Mouse (Mus musculus) neural tube, embryonic 12.5 days (tissue): ENCODE data around the gene Hcrtr2. TPM values are rescaled to one million over a fixed set of nuclear protein-coding genes. Genes with fewer than 3 reads are reported as not detected.

Source experiments
- ATAC-seq: fragments of 200-750 bp; cut with Nextera tagmentation; 2 replicates; pipeline ENCODE4 v1.8.0; 2017; ENCODE audit warnings: low read depth, mild to moderate bottlenecking, moderate TSS enrichment, moderate library complexity; ENCODE audit not compliant: low FRiP score
- H3K27ac ChIP-seq: fragments of 300-500 bp; sonication (generic); 2 replicates; pipeline ENCODE4 v1.5.1; 2016
- H3K27me3 ChIP-seq: fragments of 300-500 bp; sonication (generic); replicated peaks from 2 replicates; pipeline ENCODE4 v1.6.1; 2016; ENCODE audit warnings: mild to moderate bottlenecking
- H3K36me3 ChIP-seq: fragments of 300-500 bp; sonication (generic); 2 replicates; pipeline ENCODE4 v1.6.1; 2016; ENCODE audit warnings: mild to moderate bottlenecking
- H3K4me1 ChIP-seq: fragments of 300-500 bp; sonication (generic); 2 replicates; pipeline ENCODE4 v1.6.1; 2016
- H3K4me2 ChIP-seq: fragments of 300-500 bp; sonication (generic); replicated peaks from 2 replicates; pipeline ENCODE4 v1.6.1; 2016; ENCODE audit warnings: mild to moderate bottlenecking
- H3K4me3 ChIP-seq: fragments of 300-500 bp; sonication (generic); 2 replicates; pipeline ENCODE4 v1.5.1; 2016
- H3K9ac ChIP-seq: fragments of 300-500 bp; sonication (generic); 2 replicates; pipeline ENCODE4 v1.6.1; 2016; ENCODE audit warnings: mild to moderate bottlenecking
- H3K9me3 ChIP-seq: fragments of 300-500 bp; sonication (generic); 2 replicates; pipeline ENCODE4 v1.6.1; 2016; ENCODE audit warnings: mild to moderate bottlenecking
- WGBS: fragments of 180-500 bp; shearing (Covaris S2); methylation state at CpG from one replicate; pipeline ENCODE4 v1.1.7; 2016; 5-methylcytosine and 5-hydroxymethylcytosine counted together
- polyA plus RNA-seq: library from polyadenylated mRNA; unstranded; fragments of >200 nt; fragmentation: Nextera tagmentation; extraction: Ambion mirVana; gene quantifications from 2 replicates; pipeline ENCODE4 v1.2.1, GENCODE M21; 2016

Hcrtr2 gene
- polyA plus RNA-seq, 1 experiment from 2014 or later = 1.3 TPM

DNA sequence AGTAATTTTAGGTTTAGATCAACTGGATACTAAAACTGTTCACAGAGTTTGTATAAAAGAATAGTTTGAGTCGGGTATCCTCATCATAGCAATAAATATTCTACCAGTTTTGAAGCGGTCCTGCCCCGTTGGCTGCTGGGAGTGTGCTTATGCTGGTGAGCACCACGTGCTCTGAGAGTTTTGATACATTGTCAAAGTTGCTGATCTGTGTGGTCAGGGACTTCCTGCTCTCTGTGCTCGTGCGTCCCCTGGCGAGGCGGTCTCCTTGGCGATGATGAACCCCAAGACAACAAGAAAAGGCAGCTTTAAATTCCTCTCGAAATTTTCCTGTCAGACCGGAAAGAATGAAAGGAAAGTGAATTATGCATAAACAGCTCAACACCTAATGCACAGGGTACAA lies 93.3 kb downstream of the Hcrtr2 start:
- H3K27ac ChIP-seq = no peak overlapping the region
- no peaks in the 10 kb centered on the region for H3K27me3 ChIP-seq
- no peaks in the 10 kb centered on the region for H3K4me1 ChIP-seq
- H3K4me2 ChIP-seq = no peak overlapping the region
- no peak overlapping the region for H3K4me3 ChIP-seq
- no peak overlapping the region for H3K9ac ChIP-seq
- no peaks in the 10 kb centered on the region for H3K9me3 ChIP-seq
- ATAC-seq = no peak
- H3K36me3 ChIP-seq = no peaks in the 10 kb centered on the region
- 59% methylated on average over 11 of the region's 11 CpGs for WGBS

DNA sequence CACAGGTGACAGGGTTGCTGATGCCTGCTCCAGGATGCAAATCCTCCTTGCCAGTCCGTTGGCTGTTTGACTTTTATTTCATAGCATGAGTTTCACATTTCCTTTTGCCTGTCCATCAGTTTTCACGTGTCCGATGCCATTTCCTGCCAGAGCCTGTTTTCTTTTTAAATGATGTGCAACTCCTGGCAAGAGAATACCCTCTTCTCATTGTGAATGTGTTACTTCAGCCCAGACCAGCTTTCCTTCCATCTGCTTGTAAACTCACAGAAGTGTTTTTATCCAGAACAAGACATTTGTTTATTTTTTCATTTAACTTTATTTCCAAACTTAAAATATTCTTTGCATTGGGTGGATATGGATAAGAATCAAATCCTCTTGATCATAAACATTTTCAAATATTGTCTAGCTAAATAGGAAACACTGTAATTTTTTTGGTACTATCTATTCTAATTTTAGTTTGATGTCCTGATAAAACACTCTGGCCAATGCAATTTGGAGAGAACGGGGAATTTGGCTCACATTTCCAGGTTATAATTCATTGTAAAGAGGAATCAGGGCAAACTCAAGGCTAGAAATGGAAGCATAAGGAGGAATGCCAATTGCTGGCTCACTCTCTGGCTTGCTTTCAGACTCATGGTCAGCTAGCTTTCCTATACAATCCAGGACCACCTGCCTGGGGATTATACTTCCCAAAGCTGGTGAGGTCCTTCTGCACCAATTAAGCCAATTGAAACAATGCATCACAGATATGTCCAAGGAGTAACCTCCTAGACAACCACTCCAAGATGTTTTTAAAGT lies 106.3 kb downstream of the Hcrtr2 start:
- 78% methylated on average over 4 of the region's 4 CpGs for WGBS
- Histone ChIP-seq H3K4me1 (no peaks in the 10 kb centered on the region), H3K4me3 (no peak overlapping the region), H3K4me2 (no peak overlapping the region), H3K27me3 (no peaks in the 10 kb centered on the region), H3K36me3 (no peaks in the 10 kb centered on the region), H3K27ac (no peak overlapping the region), H3K9ac (no peak overlapping the region), H3K9me3 (no peaks in the 10 kb centered on the region)
- ATAC-seq = no peak

DNA sequence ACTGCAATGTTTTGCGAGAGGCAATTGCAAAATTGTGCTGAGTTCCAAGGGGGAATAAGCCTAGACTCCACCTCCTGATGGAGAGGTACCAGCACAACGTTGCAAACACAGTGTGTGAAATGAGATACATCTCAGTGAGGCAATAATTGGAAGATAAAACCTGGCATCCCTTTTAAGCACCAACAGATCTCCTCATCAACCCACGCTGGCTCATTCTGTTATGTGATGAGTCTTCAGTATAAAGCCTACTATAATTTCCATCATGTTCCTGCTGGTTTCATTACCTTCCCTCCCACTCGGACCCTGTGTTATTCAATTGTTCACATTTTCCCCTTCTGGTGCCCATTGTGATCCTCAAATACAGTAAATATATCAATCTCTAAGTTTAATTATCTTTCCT lies 109.0 kb downstream of the Hcrtr2 start:
- Histone ChIP-seq H3K9me3 (no peaks in the 10 kb centered on the region), H3K4me1 (no peaks in the 10 kb centered on the region)
- WGBS = 71% methylated on average over 4 of the region's 4 CpGs

DNA sequence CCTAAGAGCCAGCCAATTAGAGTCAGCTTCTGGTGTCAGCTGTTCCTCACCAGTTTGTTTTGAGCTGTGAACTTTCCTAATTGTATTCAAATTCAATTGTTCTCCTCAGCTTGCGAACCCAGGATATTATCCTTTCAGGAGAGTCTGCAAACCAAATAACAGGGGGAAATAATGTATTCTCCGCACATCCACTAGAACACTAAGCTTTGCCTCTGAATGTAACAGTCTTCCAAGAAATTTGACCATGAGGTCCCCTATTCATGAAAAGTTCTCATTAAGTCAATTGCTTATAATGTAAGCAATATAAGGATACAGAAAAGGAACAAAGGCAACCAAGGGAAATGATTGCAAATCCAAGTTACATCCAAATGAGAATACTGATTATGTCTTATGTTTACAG lies 110.1 kb downstream of the Hcrtr2 start, which contains the start of gene Gfral:
TSS of gene Gfral (minus strand) at position 101 of the 400 bp plus-strand sequence.
- no peak within 1 kb of the TSS for H3K9ac ChIP-seq
- no peaks in the 10 kb centered on the region for H3K4me1 ChIP-seq
- H3K4me2 ChIP-seq = no peak within 1 kb of the TSS
- H3K27ac ChIP-seq = no peak within 1 kb of the TSS
- 95% methylated on average over 2 of the region's 2 CpGs for WGBS
- ATAC-seq = no peak
- H3K4me3 ChIP-seq = no peak within 1 kb of the TSS
- H3K36me3 ChIP-seq = no peaks in the 10 kb centered on the region
- no peaks in the 10 kb centered on the region for H3K9me3 ChIP-seq
- H3K27me3 ChIP-seq = no peaks in the 10 kb centered on the region

More for the DNA sequence above, 109.0 kb downstream of the Hcrtr2 start:
- Histone ChIP-seq H3K4me2 (no peak overlapping the region), H3K36me3 (no peaks in the 10 kb centered on the region), H3K9ac (no peak overlapping the region), H3K27me3 (no peaks in the 10 kb centered on the region), H3K27ac (no peak overlapping the region), H3K4me3 (no peak overlapping the region)
- no peak for ATAC-seq

DNA sequence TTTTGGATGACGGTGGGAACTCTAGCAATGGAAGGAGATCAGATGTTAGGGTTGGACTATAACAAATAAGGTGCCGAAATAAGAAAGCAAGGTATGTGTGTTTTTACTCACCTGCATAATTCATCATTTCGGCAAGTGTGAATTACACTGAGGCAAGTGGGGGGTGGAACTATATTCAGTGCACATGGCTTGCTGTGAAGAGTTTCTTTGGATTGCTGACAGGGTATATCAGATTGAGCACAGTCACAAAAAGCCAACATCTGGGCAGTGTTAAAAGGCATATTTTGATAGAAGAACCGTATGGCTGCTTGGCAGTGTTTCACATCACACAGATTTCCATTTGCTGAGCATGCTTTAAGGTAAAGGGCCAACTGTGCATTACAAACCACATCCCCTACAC lies 126.7 kb downstream of the Hcrtr2 start:
- H3K27me3 ChIP-seq = no peaks in the 10 kb centered on the region
- H3K4me3 ChIP-seq = no peak overlapping the region
- 88% methylated on average over 4 of the region's 4 CpGs for whole genome bisulfite sequencing
- H3K9me3 ChIP-seq = no peaks in the 10 kb centered on the region
- H3K4me2 ChIP-seq = no peak overlapping the region
- H3K27ac ChIP-seq = no peak overlapping the region
- H3K4me1 ChIP-seq = no peaks in the 10 kb centered on the region
- ATAC-seq = no peak
- H3K9ac ChIP-seq = no peak overlapping the region
- no peaks in the 10 kb centered on the region for H3K36me3 ChIP-seq

DNA sequence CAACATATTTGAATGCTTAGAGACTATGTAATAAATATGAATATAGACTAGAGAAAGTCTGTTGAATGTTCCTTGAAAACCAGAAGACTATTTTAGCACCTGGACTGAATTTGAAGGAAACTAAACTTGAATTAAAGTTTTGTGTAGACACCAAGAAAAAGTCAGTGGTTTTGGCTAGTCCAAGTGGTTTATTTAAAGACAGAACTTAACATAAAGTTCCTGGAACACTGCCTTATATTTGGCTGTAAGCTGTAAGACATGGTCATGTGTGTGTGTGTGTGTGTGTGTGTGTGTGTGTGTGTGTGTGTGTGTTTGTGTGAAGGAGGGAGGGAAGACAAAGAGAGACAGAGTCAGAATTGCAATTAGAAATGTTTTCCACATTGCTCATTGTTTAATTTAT lies 144.4 kb downstream of the Hcrtr2 start:
- Histone ChIP-seq H3K36me3 (no peaks in the 10 kb centered on the region), H3K4me2 (no peak overlapping the region), H3K9me3 (no peaks in the 10 kb centered on the region), H3K4me3 (no peak overlapping the region), H3K4me1 (no peaks in the 10 kb centered on the region), H3K27ac (no peak overlapping the region), H3K9ac (no peak overlapping the region), H3K27me3 (no peaks in the 10 kb centered on the region)
- no peak for ATAC-seq

Other genes starting within 250 kb of the Hcrtr2 start
- gene Gfral, start 110.2 kb downstream of the Hcrtr2 start, polyA plus RNA-seq = not detected in 2 replicates
- 0.11 and 0.22 TPM in 2 replicates for gene Fam83b, start 243.3 kb upstream of the Hcrtr2 start, polyA plus RNA-seq